Mouse (Mus musculus): ENCODE results near the gene Hpse2. TPM values are rescaled to one million over a fixed set of nuclear protein-coding genes. Genes with fewer than 3 reads are reported as not detected.

Hpse2 gene
- 0.04 TPM in 1 of 2 replicates, not detected in the other for polyA plus RNA-seq (2012; rRNA removed)

GRCm38 (mm10) chr19:43388017-43388904 lies at the start of gene Hpse2:
Hpse2 (minus strand) TSS chr19:43388355.
- H3K27me3 ChIP-seq (ENCODE audit: control insufficient read depth, insufficient read depth, low read length) = peaks cover 14% of the 10 kb centered on the region
- H3K36me3 ChIP-seq (ENCODE audit: control insufficient read depth, insufficient read depth, low read length) = no peaks in the 10 kb centered on the region
- 16% methylated on average over 18 of the region's 18 CpGs for whole genome bisulfite sequencing
- no peak for DNase-seq (ENCODE audit: low read depth in 1 of 2, low spot score in 2 of 2)
- H3K27ac ChIP-seq (ENCODE audit: insufficient read depth, low read length) = no peak within 1 kb of the TSS
- no peaks in the 10 kb centered on the region for H3K4me1 ChIP-seq (ENCODE audit: control insufficient read depth, insufficient read depth, insufficient read length)
- no peak within 1 kb of the TSS for H3K4me3 ChIP-seq (ENCODE audit: extremely low read depth, insufficient read depth, insufficient read length)
- no peak for TF ChIP-seq POLR2A (IDR thresholded peaks at IDR 0.05; ENCODE audit: low read depth, low read length)

- 90% methylated on average over 24 of the region's 24 CpGs for WGBS
- no peaks in the 10 kb centered on the region for H3K36me3 ChIP-seq (ENCODE audit: control insufficient read depth, insufficient read depth, low read length)
- TF ChIP-seq CTCF (IDR thresholded peaks at IDR 0.05; ENCODE audit: extremely low read depth, insufficient read depth, insufficient read length, insufficient replicate concordance) (no peak), POLR2A (IDR thresholded peaks at IDR 0.05; ENCODE audit: low read depth, low read length) (no peak)
- H3K27me3 ChIP-seq (ENCODE audit: control insufficient read depth, insufficient read depth, low read length) = no peaks in the 10 kb centered on the region
- DNase-seq (ENCODE audit: low read depth in 1 of 2, low spot score in 2 of 2) = no peak
- no peaks in the 10 kb centered on the region for H3K4me1 ChIP-seq (ENCODE audit: control insufficient read depth, insufficient read depth, insufficient read length)
- no peak overlapping the region for H3K27ac ChIP-seq (ENCODE audit: insufficient read depth, low read length)
- no peak overlapping the region for H3K4me3 ChIP-seq (ENCODE audit: extremely low read depth, insufficient read depth, insufficient read length)
These were observed 39.5 kb upstream of the Hpse2 start for GRCm38 (mm10) chr19:43427446-43428224.

GRCm38 (mm10) chr19:43424082-43424481 lies 35.9 kb upstream of the Hpse2 start:
- Histone ChIP-seq H3K27ac (ENCODE audit: insufficient read depth, low read length) (no peak overlapping the region), H3K27me3 (ENCODE audit: control insufficient read depth, insufficient read depth, low read length) (no peaks in the 10 kb centered on the region), H3K4me3 (ENCODE audit: extremely low read depth, insufficient read depth, insufficient read length) (no peak overlapping the region), H3K4me1 (ENCODE audit: control insufficient read depth, insufficient read depth, insufficient read length) (no peaks in the 10 kb centered on the region), H3K36me3 (ENCODE audit: control insufficient read depth, insufficient read depth, low read length) (no peaks in the 10 kb centered on the region)
- no peak for TF ChIP-seq CTCF (IDR thresholded peaks at IDR 0.05; ENCODE audit: extremely low read depth, insufficient read depth, insufficient read length, insufficient replicate concordance)
- no peak for TF ChIP-seq POLR2A (IDR thresholded peaks at IDR 0.05; ENCODE audit: low read depth, low read length)
- no peak for DNase-seq (ENCODE audit: low read depth in 1 of 2, low spot score in 2 of 2)
- WGBS = 73% methylated on average over 2 of the region's 2 CpGs

GRCm38 (mm10) chr19:43420506-43420905 lies 32.4 kb upstream of the Hpse2 start:
- Histone ChIP-seq H3K4me3 (ENCODE audit: extremely low read depth, insufficient read depth, insufficient read length) (no peak overlapping the region), H3K27ac (ENCODE audit: insufficient read depth, low read length) (no peak overlapping the region), H3K27me3 (ENCODE audit: control insufficient read depth, insufficient read depth, low read length) (no peaks in the 10 kb centered on the region), H3K4me1 (ENCODE audit: control insufficient read depth, insufficient read depth, insufficient read length) (no peaks in the 10 kb centered on the region), H3K36me3 (ENCODE audit: control insufficient read depth, insufficient read depth, low read length) (no peaks in the 10 kb centered on the region)
- TF ChIP-seq POLR2A (IDR thresholded peaks at IDR 0.05; ENCODE audit: low read depth, low read length) (no peak), CTCF (IDR thresholded peaks at IDR 0.05; ENCODE audit: extremely low read depth, insufficient read depth, insufficient read length, insufficient replicate concordance) (no peak)
- no peak for DNase-seq (ENCODE audit: low read depth in 1 of 2, low spot score in 2 of 2)
- 66% methylated on average over 3 of the region's 3 CpGs for WGBS

- no peaks in the 10 kb centered on the region for H3K4me1 ChIP-seq (ENCODE audit: control insufficient read depth, insufficient read depth, insufficient read length)
These were observed 27.4 kb upstream of the Hpse2 start for GRCm38 (mm10) chr19:43415565-43415964.

GRCm38 (mm10) chr19:43407181-43407580 lies 19.0 kb upstream of the Hpse2 start:
- Histone ChIP-seq H3K4me3 (ENCODE audit: extremely low read depth, insufficient read depth, insufficient read length) (no peak overlapping the region), H3K27ac (ENCODE audit: insufficient read depth, low read length) (no peak overlapping the region), H3K4me1 (ENCODE audit: control insufficient read depth, insufficient read depth, insufficient read length) (no peaks in the 10 kb centered on the region), H3K36me3 (ENCODE audit: control insufficient read depth, insufficient read depth, low read length) (no peaks in the 10 kb centered on the region), H3K27me3 (ENCODE audit: control insufficient read depth, insufficient read depth, low read length) (no peaks in the 10 kb centered on the region)
- WGBS = 35% methylated on average over 1 of the region's 1 CpGs
- TF ChIP-seq POLR2A (IDR thresholded peaks at IDR 0.05; ENCODE audit: low read depth, low read length) = no peak
- no peak for DNase-seq (ENCODE audit: low read depth in 1 of 2, low spot score in 2 of 2)

More at GRCm38 (mm10) chr19:43415565-43415964, 27.4 kb upstream of the Hpse2 start:
- Histone ChIP-seq H3K27ac (ENCODE audit: insufficient read depth, low read length) (no peak overlapping the region), H3K27me3 (ENCODE audit: control insufficient read depth, insufficient read depth, low read length) (no peaks in the 10 kb centered on the region), H3K36me3 (ENCODE audit: control insufficient read depth, insufficient read depth, low read length) (no peaks in the 10 kb centered on the region), H3K4me3 (ENCODE audit: extremely low read depth, insufficient read depth, insufficient read length) (no peak overlapping the region)
- TF ChIP-seq CTCF (IDR thresholded peaks at IDR 0.05; ENCODE audit: extremely low read depth, insufficient read depth, insufficient read length, insufficient replicate concordance) = no peak
- no peak for DNase-seq (ENCODE audit: low read depth in 1 of 2, low spot score in 2 of 2)
- 85% methylated on average over 2 of the region's 2 CpGs for WGBS
